Mouse (Mus musculus): ENCODE data around the gene Fastkd2. TPM values are rescaled to one million over a fixed set of nuclear protein-coding genes. Genes with fewer than 3 reads are reported as not detected.

The Fastkd2 gene
- polyA plus RNA-seq, 1 experiment, result 3.3 TPM

DNA sequence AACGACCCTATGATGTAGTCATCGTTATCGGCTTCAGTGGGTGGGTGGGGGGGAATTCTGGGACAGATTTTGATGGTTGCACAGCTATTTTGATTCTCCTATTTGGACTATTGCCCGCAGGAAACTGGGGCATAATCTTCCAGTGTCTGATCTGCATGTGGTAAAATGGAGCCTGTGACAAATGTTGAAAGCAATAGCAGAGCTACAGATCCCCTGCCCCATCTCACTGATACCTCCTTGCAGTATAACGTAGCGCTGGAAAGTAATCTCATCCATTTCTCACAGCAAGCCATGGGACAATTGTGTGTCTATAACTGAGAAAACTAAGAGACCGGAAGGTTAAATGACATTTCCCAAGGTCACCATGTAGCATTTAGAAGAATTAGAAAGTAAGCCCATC is 34.0 kb downstream of the Fastkd2 start:
- TF ChIP-seq CTCF (IDR thresholded peaks at IDR 0.05; ENCODE audit: insufficient read depth, low read length) (no peak), POLR2A (IDR thresholded peaks at IDR 0.05; ENCODE audit: borderline replicate concordance, extremely low read depth, low read depth, low read length) (no peak)
- WGBS, result 83% methylated on average over 7 of the region's 7 CpGs
- DNase-seq, result no peak
- H3K4me3 ChIP-seq (replicated peaks; ENCODE audit: extremely low read depth, low read depth, low read length), result no peak overlapping the region
- H3K4me1 ChIP-seq (ENCODE audit: control insufficient read depth, insufficient read depth, low read length), result no peaks in the 10 kb centered on the region

DNA sequence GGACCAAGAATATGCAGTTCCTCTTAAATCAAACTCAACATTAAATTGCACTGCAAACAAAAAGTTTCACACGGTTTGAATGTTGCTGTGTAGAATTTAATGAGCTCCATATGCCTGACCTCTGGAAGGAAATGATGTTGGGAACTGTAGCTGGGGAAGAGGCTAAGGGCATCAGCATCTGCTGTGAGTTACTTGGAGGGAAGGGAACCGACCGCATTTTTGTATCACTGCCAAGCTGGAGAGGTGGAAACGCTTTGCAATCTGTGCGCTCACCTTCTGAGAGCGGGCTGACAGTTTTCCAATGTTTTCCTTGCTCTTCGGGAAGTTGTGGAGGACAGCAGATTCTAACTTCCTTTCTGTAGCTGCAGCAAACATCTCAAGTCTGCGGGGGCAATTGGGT is 37.7 kb downstream of the Fastkd2 start:
- no peak overlapping the region for H3K4me3 ChIP-seq (replicated peaks; ENCODE audit: extremely low read depth, low read depth, low read length)
- no peaks in the 10 kb centered on the region for H3K4me1 ChIP-seq (ENCODE audit: control insufficient read depth, insufficient read depth, low read length)
- TF ChIP-seq POLR2A (IDR thresholded peaks at IDR 0.05; ENCODE audit: borderline replicate concordance, extremely low read depth, low read depth, low read length) (no peak), CTCF (IDR thresholded peaks at IDR 0.05; ENCODE audit: insufficient read depth, low read length) (no peak)
- WGBS, result 39% methylated on average over 8 of the region's 8 CpGs
- DNase-seq, result no peak

GRCm38 (mm10) chr1:63769167-63769566 is 38.8 kb downstream of the Fastkd2 start, which contains the start of gene 4933402D24Rik:
Gene 4933402D24Rik (minus strand): TSS chr1:63769267.
- H3K4me1 ChIP-seq (ENCODE audit: control insufficient read depth, insufficient read depth, low read length), result no peaks in the 10 kb centered on the region
- TF ChIP-seq CTCF (IDR thresholded peaks at IDR 0.05; ENCODE audit: insufficient read depth, low read length) (no peak), POLR2A (IDR thresholded peaks at IDR 0.05; ENCODE audit: borderline replicate concordance, extremely low read depth, low read depth, low read length) (no peak)
- no peak for DNase-seq
- H3K4me3 ChIP-seq (replicated peaks; ENCODE audit: extremely low read depth, low read depth, low read length), result no peak within 1 kb of the TSS
- 71% methylated on average over 5 of the region's 5 CpGs for WGBS

GRCm38 (mm10) chr1:63770309-63770708 is 39.9 kb downstream of the Fastkd2 start:
- WGBS, result 61% methylated on average over 7 of the region's 7 CpGs
- Histone ChIP-seq H3K4me1 (ENCODE audit: control insufficient read depth, insufficient read depth, low read length) (no peaks in the 10 kb centered on the region), H3K4me3 (replicated peaks; ENCODE audit: extremely low read depth, low read depth, low read length) (no peak overlapping the region)
- TF ChIP-seq CTCF (IDR thresholded peaks at IDR 0.05; ENCODE audit: insufficient read depth, low read length) (no peak), POLR2A (IDR thresholded peaks at IDR 0.05; ENCODE audit: borderline replicate concordance, extremely low read depth, low read depth, low read length) (no peak)
- no peak for DNase-seq

DNA sequence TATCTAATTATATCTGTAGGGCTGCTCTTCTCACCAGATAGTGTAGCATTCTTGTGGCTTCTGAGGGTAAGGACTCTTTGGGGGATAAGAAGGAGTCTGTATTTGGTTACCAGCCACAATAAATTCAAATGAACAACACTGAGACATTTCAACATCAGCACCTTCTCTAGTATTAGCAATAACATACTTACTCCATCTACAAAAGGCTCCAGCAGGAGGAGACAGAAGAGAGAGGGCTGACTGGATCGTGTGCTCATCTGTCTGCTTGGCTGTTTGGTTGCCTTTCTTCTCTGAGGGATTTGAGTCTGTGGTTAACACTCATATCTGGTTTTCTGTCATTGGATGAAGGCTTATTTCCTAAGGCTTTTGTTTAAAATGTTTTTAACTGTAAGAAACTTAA is 46.0 kb downstream of the Fastkd2 start:
- Histone ChIP-seq H3K4me1 (ENCODE audit: control insufficient read depth, insufficient read depth, low read length) (no peaks in the 10 kb centered on the region), H3K4me3 (replicated peaks; ENCODE audit: extremely low read depth, low read depth, low read length) (no peak overlapping the region)
- WGBS, result 48% methylated on average over 1 of the region's 1 CpGs
- TF ChIP-seq POLR2A (IDR thresholded peaks at IDR 0.05; ENCODE audit: borderline replicate concordance, extremely low read depth, low read depth, low read length), result no peak
- TF ChIP-seq CTCF (IDR thresholded peaks at IDR 0.05; ENCODE audit: insufficient read depth, low read length), result no peak
- DNase-seq, result no peak

GRCm38 (mm10) chr1:63776902-63777630 is 46.7 kb downstream of the Fastkd2 start:
- TF ChIP-seq POLR2A (IDR thresholded peaks at IDR 0.05; ENCODE audit: borderline replicate concordance, extremely low read depth, low read depth, low read length), result no peak
- no peak for TF ChIP-seq CTCF (IDR thresholded peaks at IDR 0.05; ENCODE audit: insufficient read depth, low read length)
- no peak overlapping the region for H3K4me3 ChIP-seq (replicated peaks; ENCODE audit: extremely low read depth, low read depth, low read length)
- no peaks in the 10 kb centered on the region for H3K4me1 ChIP-seq (ENCODE audit: control insufficient read depth, insufficient read depth, low read length)
- no peak for DNase-seq
- 48% methylated on average over 4 of the region's 4 CpGs for WGBS

DNA sequence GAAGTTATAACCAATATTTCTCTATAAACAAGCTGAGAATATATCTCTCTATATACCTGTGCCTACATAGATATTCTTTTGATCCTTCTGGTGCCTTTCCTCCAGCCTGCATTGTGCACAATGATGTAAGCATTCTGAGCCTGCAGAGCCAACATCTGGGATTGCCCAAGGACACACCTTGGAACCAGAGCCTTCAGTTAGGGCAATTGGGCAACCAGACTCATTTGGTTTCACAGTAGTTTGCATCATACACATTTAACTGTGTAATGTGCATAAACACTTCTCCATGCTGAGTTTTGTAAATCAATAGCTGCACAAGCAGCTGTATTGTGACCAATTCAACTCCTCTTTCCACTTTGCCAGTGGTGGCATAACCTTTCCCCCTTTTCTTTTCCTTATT is 63.9 kb downstream of the Fastkd2 start:
- Histone ChIP-seq H3K4me3 (replicated peaks; ENCODE audit: extremely low read depth, low read depth, low read length) (no peak overlapping the region), H3K4me1 (ENCODE audit: control insufficient read depth, insufficient read depth, low read length) (no peaks in the 10 kb centered on the region)
- TF ChIP-seq POLR2A (IDR thresholded peaks at IDR 0.05; ENCODE audit: borderline replicate concordance, extremely low read depth, low read depth, low read length) (no peak), CTCF (IDR thresholded peaks at IDR 0.05; ENCODE audit: insufficient read depth, low read length) (no peak)
- no peak for DNase-seq

Other genes with a start within 250 kb of the Fastkd2 start
- gene Gm39653, start 114.6 kb upstream of the Fastkd2 start, polyA plus RNA-seq (2012; rRNA removed), result not detected in 2 replicates
- 0.06 and 0.07 TPM in 2 replicates for gene Dytn, start 43.7 kb upstream of the Fastkd2 start, polyA plus RNA-seq (2012; rRNA removed)
- 0.77 and 1.6 TPM in 2 replicates for gene Mdh1b, start 296 bp upstream of the Fastkd2 start, polyA plus RNA-seq (2012; rRNA removed)
- gene 4933402D24Rik, start 38.7 kb downstream of the Fastkd2 start, polyA plus RNA-seq (2012; rRNA removed), result not detected in 2 replicates

All from lung, adult 2 months (tissue).